Mouse (Mus musculus): ENCODE results near the gene Ugt1a6a. TPM values are rescaled to one million over a fixed set of nuclear protein-coding genes. Genes with fewer than 3 reads are reported as not detected.

Gene Ugt1a6a
- total and polyA plus RNA-seq, 2 experiments from 2014 or later = 5.0 to 6.3 TPM

DNA sequence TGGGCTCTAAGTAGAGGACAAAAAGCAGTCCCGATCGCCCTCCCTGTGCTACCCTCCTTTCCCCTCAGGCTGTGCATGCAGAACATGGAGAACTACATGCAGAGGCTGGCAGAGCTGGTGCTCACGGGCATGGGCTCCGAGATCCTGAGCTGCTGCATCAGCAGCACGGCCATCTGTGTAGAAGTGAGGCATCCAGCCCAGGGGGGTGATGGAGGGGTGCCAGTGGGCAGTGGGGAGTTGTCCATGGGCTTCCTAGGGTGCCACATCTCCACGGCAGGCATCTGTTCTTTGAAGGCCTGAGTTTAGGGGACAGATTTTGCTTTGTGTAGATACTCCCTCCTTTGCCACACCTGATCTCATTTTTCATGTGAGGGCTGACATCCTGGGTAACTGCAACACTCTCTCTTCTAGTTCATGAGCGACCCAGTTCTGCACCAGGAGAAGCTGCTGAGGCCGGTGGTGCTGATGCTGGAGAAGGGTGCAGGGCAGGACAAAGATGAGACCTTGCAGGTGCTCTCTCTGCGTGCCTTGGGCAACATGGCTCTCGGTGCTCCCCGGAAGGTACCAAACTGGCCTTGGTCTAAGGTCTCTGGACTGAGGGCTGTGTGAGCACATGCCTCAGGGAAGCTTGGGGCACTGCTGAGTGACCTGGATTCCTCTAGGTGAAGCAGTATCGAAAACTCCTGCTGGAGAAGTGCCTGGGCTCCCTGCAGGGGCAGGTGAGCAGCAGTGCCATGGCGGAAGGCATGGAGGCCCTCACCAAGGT lies 121.6 kb downstream of the Ugt1a6a start:
- no peaks in the 10 kb centered on the region for H3K4me1 ChIP-seq (ENCODE audit: insufficient read depth, low read length)
- no peak overlapping the region for H3K4me3 ChIP-seq (ENCODE audit: low read length)
- 77% methylated on average over 13 of the region's 13 CpGs for WGBS
- peaks cover 7% of the 10 kb centered on the region; the same call in 1 of the 2 replicates for H3K36me3 ChIP-seq (ENCODE audit: insufficient read depth, low read length)
- H3K27me3 ChIP-seq (ENCODE audit: insufficient read depth, low read length) = no peaks in the 10 kb centered on the region
- H3K9me3 ChIP-seq (ENCODE audit: low read length) = peaks cover 41% of the 10 kb centered on the region
- no peak overlapping the region for H3K4me2 ChIP-seq (ENCODE audit: low read depth, low read length)
- ATAC-seq (no peak), DNase-seq (ENCODE audit: low spot score) (no peak)
- no peak overlapping the region for H3K9ac ChIP-seq (replicated peaks; ENCODE audit: low read length)
- no peak for TF ChIP-seq CTCF (IDR thresholded peaks at IDR 0.05; ENCODE audit: low read depth)
- no peak overlapping the region for H3K27ac ChIP-seq

DNA sequence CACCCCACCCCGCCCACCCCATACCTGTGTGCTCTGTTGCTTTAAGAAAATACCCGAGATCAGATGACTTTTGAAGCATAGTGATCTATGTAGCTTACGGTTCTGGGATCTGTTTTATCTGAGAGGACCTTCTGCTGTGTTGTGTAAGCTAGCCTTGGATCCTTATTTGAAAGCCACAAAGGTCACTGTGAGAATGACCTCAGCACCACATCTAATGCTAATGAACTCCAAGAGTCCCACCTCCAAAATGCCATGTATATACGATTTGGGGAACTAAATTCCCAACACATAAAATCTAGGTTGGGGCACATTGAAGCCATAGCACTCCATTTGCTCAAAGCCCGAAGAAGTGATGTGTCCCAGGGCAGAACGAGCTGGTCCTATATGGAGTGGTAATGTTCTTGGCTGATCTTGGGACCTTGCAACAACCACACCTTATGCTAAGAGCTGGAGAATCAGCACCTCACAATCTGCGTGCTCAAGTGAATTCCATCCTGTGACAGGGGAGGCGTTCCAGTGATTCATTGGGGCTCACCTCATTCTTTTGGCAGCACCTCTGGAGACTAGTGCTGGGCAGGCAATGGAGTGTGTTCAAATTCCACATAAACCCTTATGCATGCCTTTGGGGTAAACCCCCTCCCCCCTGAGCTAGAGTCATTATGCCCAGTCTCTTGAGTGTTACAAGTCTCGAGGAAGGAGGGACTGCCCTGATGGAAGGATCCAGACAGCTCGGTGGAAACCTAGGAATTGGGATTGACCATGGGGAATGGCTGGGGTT lies 122.5 kb downstream of the Ugt1a6a start:
- Histone ChIP-seq H3K27me3 (ENCODE audit: insufficient read depth, low read length) (no peaks in the 10 kb centered on the region), H3K36me3 (ENCODE audit: insufficient read depth, low read length) (peaks cover 16% of the 10 kb centered on the region; the same call in 1 of the 2 replicates), H3K9me3 (ENCODE audit: low read length) (peaks cover 39% of the 10 kb centered on the region), H3K4me1 (ENCODE audit: insufficient read depth, low read length) (no peaks in the 10 kb centered on the region), H3K4me2 (ENCODE audit: low read depth, low read length) (no peak overlapping the region), H3K9ac (replicated peaks; ENCODE audit: low read length) (no peak overlapping the region), H3K4me3 (ENCODE audit: low read length) (no peak overlapping the region), H3K27ac (no peak overlapping the region)
- WGBS = 80% methylated on average over 10 of the region's 10 CpGs
- TF ChIP-seq CTCF (IDR thresholded peaks at IDR 0.05; ENCODE audit: low read depth) = no peak
- ATAC-seq (no peak), DNase-seq (ENCODE audit: low spot score) (no peak)

DNA sequence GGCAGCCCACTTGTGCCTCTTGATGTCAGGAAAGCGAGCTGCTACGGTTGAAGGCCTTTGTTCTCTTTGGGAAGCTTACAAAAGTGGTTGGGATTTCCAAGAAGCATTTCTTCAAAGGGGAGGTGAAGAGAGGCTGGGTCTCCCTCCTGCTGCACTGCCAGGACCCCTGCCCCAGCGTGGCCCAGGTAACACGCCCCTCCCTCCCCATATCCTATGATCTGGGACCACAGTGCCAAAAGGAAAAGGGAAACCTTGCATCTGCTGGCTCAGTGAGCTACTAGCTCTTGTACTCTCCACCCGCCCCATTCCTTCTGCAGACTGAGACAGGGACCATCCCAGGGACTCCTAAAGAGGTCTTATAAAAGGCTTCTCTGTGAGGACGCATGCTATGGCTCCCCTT lies 123.1 kb downstream of the Ugt1a6a start:
- Histone ChIP-seq H3K4me3 (ENCODE audit: low read length) (no peak overlapping the region), H3K4me2 (ENCODE audit: low read depth, low read length) (no peak overlapping the region), H3K9ac (replicated peaks; ENCODE audit: low read length) (no peak overlapping the region), H3K9me3 (ENCODE audit: low read length) (peaks cover 32% of the 10 kb centered on the region), H3K27ac (no peak overlapping the region), H3K4me1 (ENCODE audit: insufficient read depth, low read length) (no peaks in the 10 kb centered on the region), H3K36me3 (ENCODE audit: insufficient read depth, low read length) (peaks cover 20% of the 10 kb centered on the region; the same call in 1 of the 2 replicates), H3K27me3 (ENCODE audit: insufficient read depth, low read length) (no peaks in the 10 kb centered on the region)
- DNase-seq (ENCODE audit: low spot score) (no peak), ATAC-seq (no peak)
- whole genome bisulfite sequencing = 82% methylated on average over 6 of the region's 6 CpGs
- TF ChIP-seq CTCF (IDR thresholded peaks at IDR 0.05; ENCODE audit: low read depth) = no peak

DNA sequence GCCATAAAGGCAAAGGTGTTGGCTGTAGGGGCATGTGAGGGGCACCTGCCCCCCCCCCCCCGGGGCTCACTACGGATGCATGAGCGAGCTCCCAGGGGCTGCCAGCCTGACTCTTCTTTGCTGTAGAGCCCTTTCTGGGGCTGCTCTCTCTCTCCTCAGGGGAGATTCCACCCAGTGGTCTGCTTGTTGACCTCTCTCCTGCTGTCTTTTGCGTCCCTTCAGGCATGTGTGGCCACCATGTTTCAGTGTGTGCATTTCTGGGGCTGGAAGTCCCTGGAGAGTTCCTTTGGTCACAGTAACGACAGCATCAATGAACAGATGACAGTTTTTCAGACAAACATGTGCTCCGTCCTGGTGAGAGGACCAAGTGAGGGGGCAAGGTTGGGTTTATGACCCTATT lies 123.8 kb downstream of the Ugt1a6a start:
- H3K27ac ChIP-seq = no peak overlapping the region
- no peak overlapping the region for H3K9ac ChIP-seq (replicated peaks; ENCODE audit: low read length)
- WGBS = 67% methylated on average over 6 of the region's 6 CpGs
- H3K27me3 ChIP-seq (ENCODE audit: insufficient read depth, low read length) = no peaks in the 10 kb centered on the region
- DNase-seq (ENCODE audit: low spot score) (no peak), ATAC-seq (no peak)
- peaks cover 27% of the 10 kb centered on the region for H3K36me3 ChIP-seq (ENCODE audit: insufficient read depth, low read length)
- TF ChIP-seq CTCF (IDR thresholded peaks at IDR 0.05; ENCODE audit: low read depth) = no peak
- peaks cover 30% of the 10 kb centered on the region; the same call in 1 of the 2 replicates for H3K9me3 ChIP-seq (ENCODE audit: low read length)
- no peaks in the 10 kb centered on the region for H3K4me1 ChIP-seq (ENCODE audit: insufficient read depth, low read length)
- no peak overlapping the region for H3K4me3 ChIP-seq (ENCODE audit: low read length)
- H3K4me2 ChIP-seq (ENCODE audit: low read depth, low read length) = no peak overlapping the region

DNA sequence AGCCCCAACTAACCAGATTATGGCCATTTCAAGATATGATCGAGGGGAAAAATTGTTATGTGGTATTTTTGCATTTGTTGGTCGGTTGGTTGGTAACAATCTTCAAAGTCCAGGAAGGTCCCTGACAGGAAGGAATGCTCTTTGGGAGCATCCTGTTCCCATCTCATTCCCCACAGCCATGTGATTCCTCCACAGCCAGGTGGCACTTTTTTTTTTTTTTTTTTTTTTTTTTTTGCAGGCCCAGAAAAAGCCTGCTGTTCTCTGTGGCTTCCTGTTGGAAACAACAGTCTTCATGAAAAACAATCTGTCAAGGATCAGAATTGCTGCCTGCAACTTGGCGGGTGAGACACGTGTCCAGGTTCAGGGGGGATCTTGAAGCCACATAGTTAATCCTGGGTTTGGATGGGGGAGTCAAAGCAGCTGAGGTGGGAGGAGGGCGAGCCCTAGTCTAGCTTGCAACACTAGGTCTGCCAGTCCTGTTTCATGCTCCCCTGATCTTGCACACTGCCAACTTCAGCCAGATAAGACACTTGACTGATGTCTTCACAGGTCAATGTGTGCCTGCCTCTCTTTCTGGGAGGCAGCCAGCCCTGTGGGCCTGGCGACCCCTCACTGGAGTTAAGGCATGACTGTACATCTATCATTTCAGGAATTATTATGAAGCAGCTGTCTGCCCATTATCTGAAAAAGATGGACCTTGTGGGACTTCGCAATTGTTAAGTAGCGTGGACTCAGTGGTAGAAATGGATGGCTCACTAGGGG lies 124.5 kb downstream of the Ugt1a6a start:
- H3K4me3 ChIP-seq (ENCODE audit: low read length) = no peak overlapping the region
- no peak for TF ChIP-seq CTCF (IDR thresholded peaks at IDR 0.05; ENCODE audit: low read depth)
- ATAC-seq = peak; percentile 24
- H3K36me3 ChIP-seq (ENCODE audit: insufficient read depth, low read length) = peaks cover 34% of the 10 kb centered on the region
- H3K4me2 ChIP-seq (ENCODE audit: low read depth, low read length) = no peak overlapping the region
- H3K27ac ChIP-seq = peak overlapping the region; percentile 3
- H3K9ac ChIP-seq (replicated peaks; ENCODE audit: low read length) = no peak overlapping the region
- H3K4me1 ChIP-seq (ENCODE audit: insufficient read depth, low read length) = no peaks in the 10 kb centered on the region
- H3K9me3 ChIP-seq (ENCODE audit: low read length) = peaks cover 30% of the 10 kb centered on the region; the same call in 1 of the 2 replicates
- peak; percentile 81 for DNase-seq (ENCODE audit: low spot score)
- H3K27me3 ChIP-seq (ENCODE audit: insufficient read depth, low read length) = no peaks in the 10 kb centered on the region
- WGBS = 71% methylated on average over 8 of the region's 8 CpGs

DNA sequence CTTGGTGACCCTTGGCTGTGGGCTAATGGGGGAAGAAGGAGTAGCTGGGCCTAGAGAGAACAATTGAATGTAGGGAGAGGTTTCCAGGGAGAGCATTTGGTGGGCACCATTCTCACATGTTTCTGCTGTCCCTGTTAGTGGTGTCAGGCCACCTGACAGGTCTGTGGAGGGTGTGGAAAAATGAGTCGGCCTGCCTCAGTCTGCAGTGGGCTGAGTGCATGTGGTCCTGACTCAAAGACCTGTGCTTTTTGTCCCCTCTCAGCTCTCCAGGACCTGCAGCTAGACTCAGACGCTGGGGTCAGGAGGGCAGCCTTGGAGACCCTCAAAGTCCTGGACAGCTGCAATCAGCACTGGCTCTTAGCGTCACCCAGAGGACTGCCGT lies 125.0 kb downstream of the Ugt1a6a start:
- H3K9ac ChIP-seq (replicated peaks; ENCODE audit: low read length) = no peak overlapping the region
- H3K36me3 ChIP-seq (ENCODE audit: insufficient read depth, low read length) = peaks cover 40% of the 10 kb centered on the region
- TF ChIP-seq CTCF (IDR thresholded peaks at IDR 0.05; ENCODE audit: low read depth) = no peak
- DNase-seq (ENCODE audit: low spot score) (no peak), ATAC-seq (peak; percentile 1)
- no peak overlapping the region for H3K4me2 ChIP-seq (ENCODE audit: low read depth, low read length)
- H3K27me3 ChIP-seq (ENCODE audit: insufficient read depth, low read length) = no peaks in the 10 kb centered on the region
- no peaks in the 10 kb centered on the region for H3K4me1 ChIP-seq (ENCODE audit: insufficient read depth, low read length)
- H3K4me3 ChIP-seq (ENCODE audit: low read length) = no peak overlapping the region
- H3K9me3 ChIP-seq (ENCODE audit: low read length) = peaks cover 27% of the 10 kb centered on the region; the same call in 1 of the 2 replicates
- H3K27ac ChIP-seq = no peak overlapping the region; the same call in 1 of the 2 replicates
- 78% methylated on average over 4 of the region's 4 CpGs for WGBS

All from hindbrain, postnatal 0 days (tissue).